Mouse (Mus musculus) Muller cell, postnatal 12 days (primary cell): ENCODE measurements at regions not wholly inside any gene's neighbourhood (a gene's known extent, or its start where the extent isn't known, plus 50 kb on each side); places are given as distances from the start of the nearest gene placed in this dataset.

ENCODE experiments used
- DNase-seq: peaks from one replicate; pipeline ENCODE4 v3.0.0-alpha.2; 2015; ENCODE audit errors: inconsistent ontology term

- no peak for DNase-seq
Observed at GRCm38 (mm10) chr11:32136066-32136465, 64.0 kb downstream of the Il9r start.

- DNase-seq = no peak
Observed at GRCm38 (mm10) chr11:32133996-32134395, 66.1 kb downstream of the Il9r start.

GRCm38 (mm10) chr11:32132008-32132615 lies 68.0 kb downstream of the Il9r start:
- DNase-seq = no peak

- DNase-seq = no peak
Observed at GRCm38 (mm10) chr11:32128551-32128950, 71.5 kb downstream of the Il9r start.

- DNase-seq = no peak
Observed at GRCm38 (mm10) chr11:32128018-32128417, 72.1 kb downstream of the Il9r start.

GRCm38 (mm10) chr11:32127401-32127817 lies 72.7 kb downstream of the Il9r start:
- DNase-seq = no peak

- no peak for DNase-seq
Observed at GRCm38 (mm10) chr11:32126786-32127185, 73.3 kb downstream of the Il9r start.

- no peak for DNase-seq
Observed at GRCm38 (mm10) chr11:32126311-32126698, 73.8 kb downstream of the Il9r start.

GRCm38 (mm10) chr11:32125586-32126310 lies 74.3 kb downstream of the Il9r start:
- no peak for DNase-seq

GRCm38 (mm10) chr11:32120596-32120995 lies 79.5 kb downstream of the Il9r start:
- no peak for DNase-seq

- peak; percentile 50 for DNase-seq
Observed at GRCm38 (mm10) chr11:32118844-32119629, 81.0 kb downstream of the Il9r start.

GRCm38 (mm10) chr11:32117930-32118329 lies 82.1 kb downstream of the Il9r start:
- DNase-seq = no peak

GRCm38 (mm10) chr11:32113118-32113826 lies 86.8 kb downstream of the Il9r start:
- peak; percentile 47 for DNase-seq

- DNase-seq = no peak
Observed at GRCm38 (mm10) chr11:32112521-32112920, 87.6 kb downstream of the Il9r start.

GRCm38 (mm10) chr11:32111841-32112240 lies 88.2 kb downstream of the Il9r start:
- DNase-seq = no peak

- DNase-seq = no peak
Observed at GRCm38 (mm10) chr11:32109911-32110310, 90.2 kb downstream of the Il9r start.
